Mouse (Mus musculus) thymus, postnatal 4 days (tissue): ENCODE measurements around the gene Rpl36-ps4.

Experiments used
- DNase-seq: peaks from one replicate; pipeline ENCODE4 v3.0.0; 2021

Gene Rpl36-ps4

DNA sequence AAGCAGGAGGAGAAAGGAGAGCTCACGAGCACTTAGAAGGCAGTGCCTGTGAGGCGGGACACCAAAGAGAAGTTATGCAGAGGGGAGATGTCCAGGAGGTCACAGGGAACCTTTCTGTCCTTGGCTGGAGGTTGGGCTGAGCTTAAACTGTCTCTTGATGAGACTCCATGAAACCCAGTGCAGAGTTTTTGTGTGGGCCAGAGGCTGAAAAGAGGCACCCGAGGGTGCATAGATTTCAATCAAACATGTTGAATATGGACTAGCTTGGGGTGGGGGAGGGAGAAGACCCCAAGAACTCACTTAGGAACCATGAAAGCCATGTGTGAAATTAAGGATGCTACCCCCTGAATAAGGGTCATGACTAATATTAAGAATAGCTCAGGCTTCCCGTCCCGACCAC is at the start of gene Rpl36-ps4:
Rpl36-ps4 (plus strand) TSS at position 301 of the 400 bp plus-strand sequence.
- no peak for DNase-seq

DNA sequence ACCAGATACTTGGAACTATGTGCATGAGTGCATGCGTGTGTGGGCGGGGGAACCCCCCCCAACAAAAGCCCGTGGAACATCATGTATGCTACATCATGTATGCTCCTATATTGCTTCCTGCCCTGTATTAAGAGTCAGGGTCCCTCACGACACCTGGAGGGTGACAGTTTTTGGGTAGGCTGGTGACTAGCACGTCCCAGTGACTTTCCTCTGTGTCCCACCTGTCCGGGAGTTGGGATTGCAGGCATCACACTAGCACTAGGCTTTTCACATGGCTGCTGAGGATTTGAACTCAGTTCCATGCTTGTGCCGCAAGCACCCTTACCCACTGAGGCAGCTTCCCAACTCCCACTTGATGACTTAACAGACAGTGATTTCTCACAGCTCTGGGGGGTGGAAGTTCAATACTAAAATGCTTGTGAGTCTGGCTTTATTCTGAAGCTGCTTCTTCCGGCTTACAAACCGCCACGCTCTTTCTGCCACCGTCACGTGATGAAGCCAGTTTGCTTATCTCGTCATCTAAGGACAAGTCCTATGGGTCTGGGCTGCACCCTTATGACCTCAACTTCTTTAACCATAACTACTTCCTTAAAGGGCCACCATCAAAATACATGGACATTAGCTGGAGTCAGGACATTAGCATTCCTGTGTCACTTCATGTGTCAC is 49.2 kb upstream of the Rpl36-ps4 start:
- no peak for DNase-seq

DNA sequence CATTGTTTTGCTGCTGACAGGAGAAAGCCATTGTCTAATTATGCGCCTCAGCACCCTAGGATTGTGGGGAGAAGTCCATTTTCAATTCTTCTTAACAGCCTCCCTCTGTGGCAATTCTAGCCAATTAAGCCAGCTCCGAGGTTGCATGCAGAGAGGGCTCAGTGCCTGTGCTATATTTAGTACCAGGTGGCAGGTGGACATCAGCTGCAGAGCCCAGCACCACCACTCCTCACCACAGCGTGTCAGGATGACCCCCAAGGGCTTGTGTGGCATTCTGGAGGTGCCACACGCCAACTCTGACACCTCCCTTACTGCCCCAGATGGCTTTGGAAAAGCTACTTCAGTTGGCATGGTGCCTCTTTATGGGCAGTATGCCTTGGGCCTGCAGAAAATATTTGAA is 48.5 kb upstream of the Rpl36-ps4 start:
- no peak for DNase-seq

DNA sequence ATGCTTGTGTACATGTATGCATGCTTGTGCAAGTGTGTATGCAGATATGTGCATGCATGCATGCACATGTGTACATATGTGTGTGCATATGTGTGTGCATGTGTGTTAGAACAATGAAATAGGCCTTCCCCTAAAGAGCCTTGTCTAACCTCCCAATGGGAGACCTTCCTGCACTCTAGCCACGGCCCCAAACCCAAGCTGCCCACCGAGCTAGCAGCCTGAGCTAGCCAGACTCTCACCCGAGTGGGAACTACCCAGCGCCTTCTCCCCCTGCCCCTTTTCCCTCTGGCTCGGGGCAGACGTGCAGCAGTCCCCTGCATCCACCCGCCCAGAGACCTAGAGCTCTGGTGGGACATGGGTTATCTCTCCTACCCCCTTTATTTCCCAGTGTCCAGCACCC is 47.3 kb upstream of the Rpl36-ps4 start:
- no peak for DNase-seq

DNA sequence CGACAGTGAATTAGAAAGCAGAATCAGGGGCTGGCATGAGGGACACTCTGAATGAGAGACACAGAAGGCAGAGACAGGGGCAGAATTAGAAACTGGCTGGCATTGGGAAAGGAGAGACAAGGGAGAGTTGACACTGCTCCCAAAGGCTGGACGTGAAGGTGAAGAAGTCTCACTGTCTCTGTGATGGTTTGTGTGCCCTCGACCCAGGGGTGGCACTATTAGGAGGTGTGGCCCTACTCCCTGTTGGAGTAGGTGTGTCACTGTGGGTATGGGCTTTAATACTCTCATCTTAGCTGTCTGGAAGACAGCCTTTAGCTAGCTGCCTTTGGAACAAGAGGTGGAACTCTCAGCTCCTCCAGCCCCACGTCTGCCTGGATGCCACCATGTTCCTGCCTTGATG is 46.8 kb upstream of the Rpl36-ps4 start:
- DNase-seq: no peak

DNA sequence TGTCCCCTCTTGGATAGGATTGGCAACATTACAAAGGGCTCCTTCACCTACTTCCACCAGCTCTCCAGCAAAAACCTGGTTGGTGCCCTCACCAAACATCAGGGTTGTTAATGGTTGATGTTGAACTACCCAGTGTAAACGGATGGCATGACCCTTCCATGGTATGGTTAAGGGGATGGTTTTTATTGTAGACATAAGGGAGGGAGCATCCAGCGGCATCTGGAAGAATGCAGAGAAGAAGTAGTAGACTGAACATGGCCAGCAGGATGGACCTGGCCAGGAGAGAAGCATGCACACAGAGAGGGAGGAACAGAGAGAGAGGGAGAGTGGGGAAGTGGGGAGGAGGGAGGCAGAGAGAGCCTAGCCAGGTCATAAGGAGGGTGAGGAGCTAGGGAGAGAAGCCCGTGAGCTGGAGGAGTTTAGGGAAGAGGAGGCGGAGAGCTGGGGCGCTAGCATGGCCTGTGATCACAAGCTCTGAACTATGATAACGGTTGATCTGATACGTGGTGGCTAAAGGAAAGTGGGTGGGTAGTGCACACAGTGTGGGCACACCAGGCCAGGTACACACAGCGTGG is 45.3 kb upstream of the Rpl36-ps4 start:
- DNase-seq: no peak

DNA sequence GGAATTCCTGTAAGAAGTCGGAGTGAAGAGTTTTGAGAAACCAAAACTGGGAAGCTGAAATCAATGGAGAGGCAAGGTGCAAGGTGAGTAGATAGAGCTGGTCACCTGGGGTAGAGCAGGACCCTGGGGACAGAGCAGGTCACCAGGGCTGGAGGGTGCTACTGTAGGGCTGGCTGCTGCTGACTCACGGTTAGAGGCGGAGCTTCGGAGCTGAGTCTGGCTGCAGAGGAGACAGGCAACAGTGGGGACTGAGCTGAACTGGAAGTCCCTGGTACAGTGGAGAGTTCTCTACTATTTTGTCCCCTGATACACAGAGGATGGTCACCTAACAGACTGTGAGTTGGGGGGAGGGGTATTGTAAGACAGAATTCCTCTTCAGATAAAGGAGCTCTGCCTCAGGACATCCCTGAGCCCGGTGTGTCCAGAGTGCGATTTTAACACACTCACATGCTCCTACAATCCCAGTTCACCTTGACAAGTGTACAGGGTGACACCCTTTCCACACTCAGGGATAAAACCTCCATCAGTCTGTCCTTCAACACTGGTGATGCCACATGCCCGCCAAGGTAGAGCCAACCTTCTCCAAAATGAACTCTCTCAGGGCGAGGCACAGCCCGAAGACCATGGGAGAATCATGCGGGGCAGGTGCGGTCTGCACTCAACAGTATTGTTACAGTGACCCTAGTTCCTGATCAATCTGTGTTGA is 44.3 kb upstream of the Rpl36-ps4 start:
- no peak for DNase-seq

DNA sequence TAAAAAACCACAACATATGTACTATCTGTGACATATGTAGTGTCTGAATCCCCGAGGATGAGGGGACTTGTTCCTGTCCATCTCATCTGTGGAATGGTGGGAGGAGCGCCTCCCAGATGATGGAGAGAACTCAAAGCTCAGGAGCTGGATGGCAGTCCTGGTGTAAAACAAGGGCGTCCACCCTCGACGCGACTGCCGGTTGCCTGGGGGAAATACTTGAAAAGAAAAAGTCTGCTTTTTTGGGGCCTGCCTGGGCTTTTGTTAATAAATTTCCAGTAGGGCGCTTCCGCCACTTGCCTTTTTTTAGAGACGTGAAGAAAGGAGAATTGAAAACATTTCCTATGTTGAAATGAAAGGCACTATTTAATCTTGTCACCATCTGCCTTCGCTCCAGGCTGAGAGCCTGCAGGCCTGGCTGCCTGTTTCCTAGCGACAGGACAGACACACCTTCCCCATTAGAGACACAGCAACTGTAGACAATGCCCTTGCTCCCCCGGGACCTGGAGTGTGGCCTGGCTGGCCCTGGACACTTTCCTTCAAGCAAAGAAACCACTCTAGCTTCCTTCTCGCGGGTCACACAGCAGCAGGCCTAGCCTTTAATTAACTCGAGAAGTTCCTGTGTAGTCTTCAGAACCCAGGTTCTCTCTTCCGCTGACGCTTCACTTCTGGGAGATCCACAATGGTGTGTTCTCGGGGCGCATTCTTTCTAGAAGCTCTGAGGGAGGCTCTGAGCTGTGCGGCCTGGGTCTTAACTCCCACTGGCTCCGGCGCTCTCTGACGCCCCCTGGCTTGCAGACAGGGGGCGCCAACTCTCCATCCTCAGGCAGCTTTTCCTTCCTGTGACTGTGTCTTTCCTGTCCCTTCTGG is 43.3 kb upstream of the Rpl36-ps4 start:
- peak; percentile 65 for DNase-seq

DNA sequence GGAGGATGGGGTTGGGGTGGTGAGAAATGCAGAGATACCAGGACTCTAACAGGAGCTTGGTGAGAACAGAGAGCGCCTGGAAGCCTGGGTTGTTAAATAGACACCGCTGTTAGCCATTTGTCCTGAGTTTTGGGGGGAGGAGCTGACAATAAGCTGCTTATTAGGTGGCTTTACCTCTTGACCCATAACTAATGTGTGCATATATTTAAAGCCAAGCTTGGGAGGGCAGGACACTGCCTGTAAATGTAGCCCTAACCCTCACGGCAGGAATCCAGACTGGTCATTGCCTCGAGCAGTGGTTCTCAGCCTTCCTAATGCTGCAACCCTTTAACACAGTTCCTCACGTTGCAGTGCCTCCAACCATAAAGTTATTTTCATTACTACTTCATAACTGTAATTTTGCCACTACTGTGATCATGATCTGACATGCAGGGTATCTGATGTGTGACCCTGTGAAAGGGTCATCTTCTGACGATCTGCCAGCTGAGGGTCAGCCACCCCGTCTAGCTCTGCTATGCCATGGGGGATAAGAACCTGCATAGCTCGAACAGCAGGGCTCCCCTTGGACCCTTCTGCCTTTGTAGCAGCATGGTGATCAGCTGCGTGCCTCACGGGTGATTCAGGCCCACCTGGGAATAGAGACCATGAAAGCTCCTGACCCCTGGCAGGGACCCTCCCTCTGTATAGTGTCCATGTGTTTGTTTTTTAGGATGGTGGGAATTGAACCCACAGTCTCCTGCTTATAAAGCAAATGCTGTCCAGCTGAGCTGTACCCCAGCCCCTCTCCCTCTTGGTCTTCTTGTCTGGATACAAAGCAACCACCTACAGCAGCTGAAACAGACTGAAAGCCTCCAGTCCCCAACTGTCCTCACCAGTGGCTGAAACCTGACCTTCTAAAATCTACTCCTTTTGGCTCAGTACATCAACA is 42.0 kb upstream of the Rpl36-ps4 start:
- DNase-seq: no peak

DNA sequence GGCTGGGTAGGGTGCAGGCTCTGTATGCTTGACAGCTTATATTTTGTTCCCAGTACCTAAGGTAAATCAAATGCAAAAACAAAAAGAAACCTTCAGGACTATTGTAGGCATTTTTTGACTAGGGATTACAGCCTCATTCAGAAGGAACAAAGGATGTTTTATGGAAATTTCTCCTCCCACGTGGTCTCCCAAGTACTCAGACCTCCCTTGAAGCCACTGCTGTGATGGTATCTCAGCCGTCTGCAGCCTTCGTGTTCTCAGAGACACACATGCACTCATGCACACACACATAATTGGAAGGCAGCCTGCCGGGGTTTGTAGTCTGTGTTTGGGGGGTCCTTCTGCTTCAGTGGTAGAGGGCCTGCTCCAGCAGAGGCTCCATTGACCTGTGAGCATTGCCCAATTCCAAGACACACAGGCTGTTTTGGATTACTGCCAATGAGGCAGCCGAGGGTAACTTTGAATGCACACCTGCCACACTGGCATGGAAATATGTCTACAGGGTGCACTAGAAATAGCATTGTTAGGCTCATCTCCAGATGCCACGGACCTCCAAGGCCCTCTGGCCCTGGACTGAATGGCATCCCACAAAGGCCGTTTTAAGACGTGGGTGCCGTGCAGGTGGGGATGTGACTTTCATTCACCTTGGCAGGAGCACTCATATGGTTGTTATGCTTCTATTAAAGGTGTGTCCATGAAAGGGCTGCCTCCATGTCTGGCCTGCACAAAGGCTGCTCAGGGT is 41.1 kb upstream of the Rpl36-ps4 start:
- no peak for DNase-seq

DNA sequence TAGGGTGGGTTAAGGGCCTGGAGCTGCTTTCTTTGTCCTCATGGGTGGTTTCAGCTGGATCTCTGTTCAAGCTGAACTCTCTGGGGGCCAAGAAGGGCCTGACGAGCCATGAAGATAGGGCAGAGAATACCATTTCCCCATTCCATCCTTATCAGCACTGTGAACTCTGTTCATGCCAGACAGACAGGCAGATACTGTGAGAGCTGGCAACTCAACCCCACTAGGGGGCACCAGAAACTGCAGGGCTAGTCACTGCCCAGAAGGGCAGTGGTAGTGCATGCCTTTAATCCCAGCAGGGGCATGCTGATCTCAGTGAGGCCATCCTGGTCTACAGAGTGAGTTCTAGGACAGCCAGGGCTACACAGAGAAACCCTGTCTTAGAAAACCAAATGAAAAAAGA is 38.2 kb upstream of the Rpl36-ps4 start:
- DNase-seq: peak; percentile 71

DNA sequence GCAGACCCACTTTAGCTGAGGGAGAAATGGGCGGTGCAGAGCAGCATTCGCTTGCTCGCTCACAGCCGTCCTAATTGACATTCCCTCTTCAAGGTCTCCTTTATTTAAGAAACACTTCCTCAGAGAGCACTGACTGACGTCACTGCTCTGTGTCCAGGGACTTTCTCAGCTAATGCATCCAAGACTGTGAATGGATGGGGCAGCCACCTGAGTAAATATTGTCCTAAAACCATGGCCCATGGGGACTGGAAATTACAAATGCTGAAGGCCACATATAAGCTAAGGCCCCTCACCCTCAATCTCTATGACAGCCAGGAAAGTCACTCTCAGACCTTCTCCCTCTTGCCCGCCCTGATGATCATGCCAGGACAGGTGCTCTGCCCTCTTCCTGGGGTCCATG is 23.6 kb upstream of the Rpl36-ps4 start:
- no peak for DNase-seq

DNA sequence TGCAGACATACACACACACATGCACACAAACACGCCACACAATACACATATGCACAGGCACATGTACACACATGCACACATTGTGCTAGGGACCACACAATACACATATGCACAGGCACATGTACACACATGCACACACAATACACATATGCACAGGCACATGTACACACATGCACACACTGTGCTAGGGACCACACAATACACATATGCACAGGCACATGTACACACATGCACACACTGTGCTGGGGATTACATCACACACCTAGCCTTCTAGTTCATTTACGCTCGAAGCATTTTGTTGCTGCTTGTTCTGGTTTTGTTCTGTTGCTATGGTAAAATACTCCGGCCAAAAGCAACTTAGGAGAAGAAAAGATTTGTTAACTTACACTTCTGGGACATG is 20.1 kb upstream of the Rpl36-ps4 start:
- DNase-seq: no peak

DNA sequence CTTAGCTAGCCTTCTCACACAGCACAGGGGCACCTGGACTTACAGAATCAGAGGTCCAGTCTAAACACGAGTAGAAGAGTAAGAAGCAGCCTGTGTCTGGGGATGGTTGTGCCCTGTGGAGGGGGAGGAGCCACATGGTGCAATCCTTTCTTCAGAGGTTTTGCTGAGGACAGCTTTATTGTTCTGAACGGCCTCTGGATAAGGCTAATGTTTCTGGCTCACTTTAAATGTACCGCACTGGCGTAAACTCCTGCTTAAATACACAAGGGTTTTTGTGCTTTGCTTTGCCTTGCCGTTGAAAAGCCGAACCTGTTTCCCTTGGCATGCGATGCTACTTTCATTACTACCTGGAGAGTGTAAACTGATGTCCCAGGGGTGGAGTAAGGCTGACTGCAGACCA is 19.6 kb upstream of the Rpl36-ps4 start:
- DNase-seq: no peak

DNA sequence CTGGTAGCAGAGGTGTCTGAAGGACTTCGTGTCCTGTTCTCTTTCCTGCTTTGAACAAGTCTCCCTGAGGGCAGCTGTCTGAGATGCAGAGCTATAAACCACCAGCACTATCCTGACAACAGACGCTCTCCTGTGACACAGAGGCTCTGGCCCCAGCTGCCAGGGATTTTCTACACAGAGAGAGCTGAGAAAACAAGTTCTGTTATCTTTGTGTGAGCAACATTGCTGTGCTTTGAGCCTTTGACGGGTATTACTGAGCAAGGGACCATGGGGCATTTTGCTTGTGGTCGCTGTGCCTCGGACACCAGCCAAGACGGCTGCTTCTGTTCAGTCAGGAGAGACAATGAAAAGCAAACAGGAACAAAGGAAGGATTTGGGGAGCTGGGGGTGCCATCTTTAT is 17.6 kb upstream of the Rpl36-ps4 start:
- DNase-seq: no peak

DNA sequence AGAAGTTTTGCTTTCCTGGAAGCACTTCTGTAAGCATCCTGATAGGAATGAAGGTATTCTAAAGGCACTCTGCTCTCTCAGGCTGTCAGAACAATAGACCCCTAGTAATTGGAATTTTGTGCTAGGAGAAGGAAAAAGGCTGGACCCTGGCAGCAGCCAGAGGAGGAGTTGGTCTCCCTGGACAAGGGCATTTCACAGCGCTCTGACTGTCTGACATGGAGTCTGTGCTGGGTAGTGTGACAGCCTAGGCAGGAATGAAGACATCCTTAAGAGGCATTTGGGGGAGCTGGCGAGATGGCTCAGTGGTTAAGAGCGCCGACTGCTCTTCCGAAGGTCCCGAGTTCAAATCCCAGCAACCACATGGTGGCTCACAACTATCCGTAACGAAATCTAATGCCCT is 17.1 kb upstream of the Rpl36-ps4 start:
- DNase-seq: no peak

DNA sequence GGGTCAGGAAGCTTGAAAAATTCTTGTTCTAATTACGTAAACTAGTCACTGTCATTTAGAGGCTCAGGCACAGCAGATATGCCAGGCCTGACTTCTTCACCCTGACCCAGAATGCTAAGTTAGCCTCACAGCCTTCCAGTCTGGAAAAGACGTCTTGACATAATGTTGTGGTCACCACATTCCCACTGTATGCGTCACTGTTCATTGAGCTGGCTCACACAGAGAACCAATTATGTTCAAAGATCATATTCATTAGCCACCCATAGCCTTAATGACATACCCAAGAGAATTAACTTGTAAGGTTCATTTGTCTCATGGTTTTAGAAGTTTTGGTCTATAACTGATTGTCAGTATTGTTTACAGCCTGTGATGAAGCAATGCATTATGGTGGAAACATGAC is 5.4 kb upstream of the Rpl36-ps4 start:
- DNase-seq: no peak

DNA sequence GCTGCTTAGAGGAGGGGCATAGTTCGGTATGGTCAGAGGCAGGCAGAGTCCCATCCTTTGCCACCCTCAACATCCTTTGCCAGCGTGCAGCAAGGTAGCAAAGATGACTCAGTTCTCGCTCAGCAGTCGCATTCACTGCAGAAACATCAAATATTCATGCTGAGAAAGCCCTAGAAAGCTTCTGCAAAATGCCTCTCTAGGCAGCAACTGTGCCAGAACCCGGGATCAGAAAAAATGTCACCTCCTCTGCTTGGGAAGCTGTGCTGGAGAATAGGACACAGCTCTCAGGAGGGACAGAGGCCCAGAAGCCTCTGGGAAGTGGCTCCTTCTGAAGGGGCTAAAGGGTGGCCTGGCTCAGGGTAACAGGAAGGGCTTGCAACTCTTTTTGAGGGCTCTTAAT is 2.7 kb upstream of the Rpl36-ps4 start:
- DNase-seq: no peak

DNA sequence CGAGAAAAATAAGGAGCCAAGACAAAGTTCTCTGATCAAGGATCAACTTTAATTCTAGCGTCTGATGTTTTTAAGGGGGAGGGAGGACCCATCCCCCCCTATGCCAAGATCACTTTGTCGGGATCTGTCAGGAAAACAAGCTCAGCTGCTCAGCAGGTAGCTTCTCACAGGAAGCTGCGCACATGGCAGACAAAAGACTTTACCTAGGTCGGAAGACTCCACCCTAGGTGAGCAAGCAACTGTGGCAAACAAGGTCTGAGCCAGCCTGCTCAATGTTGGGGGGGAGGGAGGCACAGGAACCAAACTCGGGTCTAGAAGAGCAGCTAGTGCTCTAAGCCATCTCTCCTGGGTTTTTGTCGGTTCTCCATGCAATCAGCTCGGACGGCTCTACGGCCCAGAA is 13.5 kb downstream of the Rpl36-ps4 start:
- DNase-seq: no peak

DNA sequence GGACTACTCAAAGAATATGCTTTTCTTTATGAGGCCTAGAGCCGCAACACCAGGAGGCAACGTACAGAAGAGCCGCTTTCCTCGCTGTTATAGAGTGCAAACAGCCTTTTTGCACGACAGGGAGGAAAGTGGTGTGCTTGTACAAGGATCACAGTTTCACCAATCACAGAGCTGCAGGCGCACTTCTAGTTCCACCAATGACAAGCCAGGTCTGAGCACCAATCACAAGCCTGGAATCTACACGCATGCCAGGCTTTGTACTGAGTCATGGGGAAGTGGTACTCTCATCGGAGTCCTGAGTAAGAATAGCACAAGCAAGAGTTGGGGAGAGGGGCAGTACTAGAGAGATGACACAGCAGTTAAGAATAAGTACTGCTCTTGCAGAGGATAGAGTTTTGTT is 14.0 kb downstream of the Rpl36-ps4 start:
- no peak for DNase-seq

DNA sequence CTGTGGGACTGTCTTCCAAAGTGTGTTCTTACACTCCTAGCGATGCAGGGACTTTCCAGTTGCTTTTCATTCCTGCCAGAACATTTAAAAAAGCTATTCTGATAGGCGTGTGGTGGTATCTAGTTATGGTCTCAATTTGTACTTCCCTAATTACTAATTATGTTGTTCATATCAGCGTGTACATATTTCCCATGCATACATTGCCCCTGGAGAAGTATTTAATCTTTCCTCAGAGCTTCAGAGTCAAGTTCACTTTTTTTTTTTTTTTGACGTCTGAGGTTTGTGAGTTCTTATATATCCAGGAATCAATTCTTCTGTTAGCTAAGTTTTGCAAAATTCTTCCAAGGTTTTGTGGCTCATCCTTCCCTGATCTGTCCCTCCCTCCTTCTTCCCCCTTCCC is 15.4 kb downstream of the Rpl36-ps4 start:
- no peak for DNase-seq
